Mouse (Mus musculus) cerebellum, postnatal 4 days (tissue): ENCODE data around the gene Ergic2.
"Not testable (repeated sequence)": the region's sequence is repeated elsewhere in the genome, so short reads cannot be mapped to it uniquely, and the experiment has no call there.

ENCODE experiments used
- DNase-seq, 2 experiments: peaks; one replicate each; pipeline ENCODE4 v3.0.0; 2022; ENCODE audit warnings: low spot score in 2 of 2, mixed read lengths in 1 of 2

Gene Ergic2

GRCm38 (mm10) chr6:148211391-148211876 lies 740 bp downstream of the Ergic2 start:
- DNase-seq, result no peak

- no peak for DNase-seq
These were observed 4.7 kb downstream of the Ergic2 start for GRCm38 (mm10) chr6:148207522-148207921.

GRCm38 (mm10) chr6:148205134-148205533 lies 7.0 kb downstream of the Ergic2 start:
- DNase-seq, result no peak

- DNase-seq, result no peak
These were observed 12.4 kb downstream of the Ergic2 start for GRCm38 (mm10) chr6:148199729-148200128.

GRCm38 (mm10) chr6:148199177-148199576 lies 13.0 kb downstream of the Ergic2 start:
- DNase-seq, result no peak

GRCm38 (mm10) chr6:148193972-148194701 lies 18.0 kb downstream of the Ergic2 start:
- DNase-seq, result no peak

GRCm38 (mm10) chr6:148185694-148186093 lies 26.5 kb downstream of the Ergic2 start:
- DNase-seq, result no peak

- DNase-seq, result no peak
These were observed 39.3 kb downstream of the Ergic2 start for GRCm38 (mm10) chr6:148172904-148173303.

- not testable (repeated sequence) for DNase-seq
These were observed 59.9 kb downstream of the Ergic2 start for GRCm38 (mm10) chr6:148152305-148152704.

GRCm38 (mm10) chr6:148142421-148142820 lies 69.8 kb downstream of the Ergic2 start:
- no peak for DNase-seq

GRCm38 (mm10) chr6:148141874-148142273 lies 70.3 kb downstream of the Ergic2 start:
- DNase-seq, result no peak

- DNase-seq, result no peak
These were observed 72.7 kb downstream of the Ergic2 start for GRCm38 (mm10) chr6:148139288-148139995.

- peak; percentile 72 to 79 for DNase-seq
These were observed 76.3 kb downstream of the Ergic2 start for GRCm38 (mm10) chr6:148135769-148136382.

GRCm38 (mm10) chr6:148133536-148133935 lies 78.6 kb downstream of the Ergic2 start:
- DNase-seq, result no peak

- no peak for DNase-seq
These were observed 79.9 kb downstream of the Ergic2 start for GRCm38 (mm10) chr6:148132314-148132713.
